Mouse (Mus musculus) small intestine, adult 2 months (tissue): Measurements from ENCODE around the gene Dlg2. TPM values are rescaled to one million over a fixed set of nuclear protein-coding genes. Genes with fewer than 3 reads are reported as not detected.

Experiments
- H3K27ac ChIP-seq: fragments of 200-500 bp; 2 replicates; pipeline ENCODE4 v1.5.1; 2012; ENCODE audit warnings: low read depth, low read length, control low read depth, inconsistent platforms; ENCODE audit not compliant: insufficient read depth
- H3K27me3 ChIP-seq: fragments of 200-500 bp; 2 replicates; pipeline ENCODE4 v1.6.1; 2012; ENCODE audit warnings: mild to moderate bottlenecking, moderate library complexity, low read length, inconsistent platforms; ENCODE audit not compliant: control insufficient read depth, insufficient read depth
- H3K36me3 ChIP-seq: fragments of 200-500 bp; 2 replicates; pipeline ENCODE4 v1.6.1; 2012; ENCODE audit warnings: mild to moderate bottlenecking, low read length, control low read depth, inconsistent platforms; ENCODE audit not compliant: control insufficient read depth, insufficient read depth
- H3K4me1 ChIP-seq: fragments of 200-500 bp; 2 replicates; pipeline ENCODE4 v1.6.1; 2012; ENCODE audit warnings: low read length, inconsistent platforms, mixed read lengths; ENCODE audit not compliant: control insufficient read depth, insufficient read depth, insufficient read length
- H3K4me3 ChIP-seq: fragments of 200-500 bp; 2 replicates; pipeline ENCODE4 v1.5.1; 2012; ENCODE audit warnings: low read depth, mild to moderate bottlenecking, control low read depth, inconsistent platforms, low read length, moderate library complexity
- CTCF ChIP-seq: fragments of 200-500 bp; IDR thresholded peaks from 2 replicates; pipeline ENCODE4 v1.5.1; 2012; ENCODE audit warnings: low read depth, mild to moderate bottlenecking, control low read depth, inconsistent platforms, low read length, moderate library complexity, mixed read lengths; ENCODE audit not compliant: insufficient replicate concordance, insufficient read length; ENCODE audit errors: extremely low read depth
- POLR2A ChIP-seq: fragments of 200-500 bp; IDR thresholded peaks from 2 replicates; pipeline ENCODE4 v1.6.1; 2012; ENCODE audit warnings: low read depth, mild to moderate bottlenecking, control low read depth, inconsistent platforms, low read length, moderate library complexity
- WGBS: fragments of 180-500 bp; shearing (Covaris S2); methylation state at CpG from one replicate; pipeline ENCODE4 v1.1.7; 2018; 5-methylcytosine and 5-hydroxymethylcytosine counted together
- polyA plus RNA-seq: library from polyadenylated mRNA; depleted of rRNA; stranded (reverse); fragments of >200 nt; gene quantifications from 2 replicates; pipeline ENCODE4 v1.2.3, GENCODE M21; 2012

Dlg2 gene
- polyA plus RNA-seq, 1 experiment = 0.38 TPM

DNA sequence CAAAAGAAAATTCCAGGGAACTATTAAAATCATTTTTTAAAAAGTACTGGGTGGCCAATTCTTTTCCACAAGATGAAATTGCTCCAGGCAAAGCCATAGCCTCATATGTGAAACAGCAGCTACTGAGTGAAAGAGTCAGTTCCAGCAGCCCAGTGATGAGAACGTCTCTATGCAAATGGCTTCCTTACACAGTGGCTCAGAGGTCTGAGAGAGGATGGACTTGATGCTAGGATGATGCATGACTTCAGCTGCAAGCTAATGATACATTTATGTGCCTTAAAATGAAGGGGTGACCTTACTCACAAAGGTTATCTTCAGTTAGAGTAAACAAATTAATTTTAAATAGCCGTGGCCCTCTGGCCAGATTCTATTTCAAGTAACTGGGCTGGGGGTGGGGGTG lies 1420.5 kb downstream of the Dlg2 start:
- Histone ChIP-seq H3K4me1 (no peaks in the 10 kb centered on the region), H3K4me3 (no peak overlapping the region), H3K27ac (no peak overlapping the region), H3K27me3 (no peaks in the 10 kb centered on the region), H3K36me3 (no peaks in the 10 kb centered on the region)
- 11% methylated on average over 2 of the region's 2 CpGs for WGBS
- TF ChIP-seq CTCF = no peak
- TF ChIP-seq POLR2A = no peak

DNA sequence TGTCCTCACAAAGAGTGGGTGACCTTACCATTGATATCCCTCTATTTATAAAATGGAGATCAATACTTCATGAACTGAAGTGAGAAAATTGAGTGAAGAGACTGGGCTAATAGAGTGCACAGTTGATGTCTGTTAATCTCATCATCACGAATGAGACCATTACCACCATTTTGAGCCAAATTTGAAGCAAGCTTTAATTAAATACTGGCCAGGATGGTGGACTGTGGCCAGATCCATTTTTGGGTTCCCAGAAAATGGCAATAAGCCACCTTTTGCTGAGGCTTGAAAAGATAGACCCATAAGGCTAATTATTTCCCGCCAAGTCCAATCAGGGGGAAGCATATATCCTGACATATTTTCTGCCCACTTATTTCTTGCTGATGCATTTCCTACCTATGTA lies 1421.0 kb downstream of the Dlg2 start:
- H3K27ac ChIP-seq = no peak overlapping the region
- no peak overlapping the region for H3K4me3 ChIP-seq
- no peaks in the 10 kb centered on the region for H3K27me3 ChIP-seq
- TF ChIP-seq CTCF (no peak), POLR2A (no peak)
- 75% methylated on average over 2 of the region's 2 CpGs for WGBS
- H3K36me3 ChIP-seq = no peaks in the 10 kb centered on the region
- H3K4me1 ChIP-seq = no peaks in the 10 kb centered on the region

DNA sequence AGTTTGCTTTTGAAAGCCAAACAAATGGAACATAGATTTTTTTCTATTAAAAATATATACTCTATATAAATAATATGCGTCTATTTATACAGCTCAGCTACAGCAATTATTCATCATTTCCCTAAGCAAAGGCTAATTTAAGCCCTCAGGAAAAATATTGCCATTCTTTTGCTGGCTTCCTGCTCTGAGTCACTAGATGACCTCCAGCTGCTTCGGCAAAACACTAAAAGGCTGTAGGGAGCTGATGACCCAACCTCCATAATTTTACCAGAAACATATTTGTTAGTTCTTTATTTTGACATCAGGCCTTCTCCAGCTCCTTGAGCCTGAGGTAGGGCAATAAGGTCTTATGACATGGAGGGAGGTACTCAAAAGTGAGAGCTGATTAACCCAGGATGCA lies 1426.0 kb downstream of the Dlg2 start:
- no peaks in the 10 kb centered on the region for H3K27me3 ChIP-seq
- H3K4me3 ChIP-seq = no peak overlapping the region
- no peaks in the 10 kb centered on the region for H3K4me1 ChIP-seq
- WGBS = 66% methylated on average over 2 of the region's 2 CpGs
- TF ChIP-seq CTCF (no peak), POLR2A (no peak)
- H3K36me3 ChIP-seq = no peaks in the 10 kb centered on the region
- no peak overlapping the region for H3K27ac ChIP-seq

DNA sequence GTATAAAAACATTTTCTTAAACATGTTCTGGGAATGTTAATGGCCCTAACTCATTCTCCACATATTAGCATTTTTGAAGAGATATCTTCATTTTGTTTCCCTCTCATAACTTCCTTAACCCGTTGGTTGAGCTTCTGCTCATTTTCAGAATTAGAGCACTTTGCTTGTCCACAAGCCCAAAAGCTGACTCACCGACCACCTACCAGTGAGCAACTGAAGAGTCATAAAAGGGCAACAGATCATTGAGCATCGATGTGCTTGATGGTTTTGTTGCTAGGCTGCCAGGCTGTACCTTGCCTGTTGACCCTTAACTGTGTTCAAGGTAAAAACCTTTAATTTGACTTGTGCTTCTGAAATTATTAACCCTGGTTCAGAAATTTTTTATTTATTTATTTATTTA lies 1440.3 kb downstream of the Dlg2 start:
- H3K4me1 ChIP-seq = no peaks in the 10 kb centered on the region
- no peak for TF ChIP-seq POLR2A
- no peak for TF ChIP-seq CTCF
- no peak overlapping the region for H3K27ac ChIP-seq
- no peaks in the 10 kb centered on the region for H3K27me3 ChIP-seq
- no peak overlapping the region for H3K4me3 ChIP-seq
- WGBS = 41% methylated on average over 3 of the region's 3 CpGs
- H3K36me3 ChIP-seq = no peaks in the 10 kb centered on the region

GRCm38 (mm10) chr7:91919099-91919498 lies 1442.6 kb downstream of the Dlg2 start:
- Histone ChIP-seq H3K4me3 (no peak overlapping the region), H3K4me1 (no peaks in the 10 kb centered on the region), H3K36me3 (no peaks in the 10 kb centered on the region), H3K27ac (no peak overlapping the region), H3K27me3 (no peaks in the 10 kb centered on the region)
- TF ChIP-seq POLR2A = no peak
- no peak for TF ChIP-seq CTCF
- 69% methylated on average over 3 of the region's 3 CpGs for WGBS

DNA sequence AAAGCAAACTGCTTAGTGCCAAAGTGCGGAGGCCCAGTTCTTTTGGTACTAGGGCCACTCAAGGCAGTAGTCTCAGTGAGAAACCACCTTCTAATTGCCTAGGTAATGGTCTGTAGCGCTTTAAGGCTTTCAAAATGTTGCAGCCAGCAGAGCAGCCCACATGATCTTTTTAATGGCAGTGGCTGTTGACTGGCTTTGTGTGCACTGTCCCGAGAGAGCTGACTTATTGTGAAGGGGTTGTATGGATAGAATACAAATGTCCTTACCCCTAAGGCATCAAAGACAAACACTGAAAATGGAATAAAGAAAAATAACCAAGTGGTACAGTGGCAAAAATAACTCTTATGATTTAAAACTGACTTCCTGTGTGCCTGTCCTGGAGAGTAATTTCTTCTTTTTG lies 1443.3 kb downstream of the Dlg2 start:
- TF ChIP-seq CTCF (no peak), POLR2A (no peak)
- Histone ChIP-seq H3K27me3 (no peaks in the 10 kb centered on the region), H3K4me3 (no peak overlapping the region), H3K4me1 (no peaks in the 10 kb centered on the region), H3K27ac (no peak overlapping the region), H3K36me3 (no peaks in the 10 kb centered on the region)
- WGBS = 84% methylated on average over 3 of the region's 3 CpGs

GRCm38 (mm10) chr7:91934881-91935597 lies 1458.6 kb downstream of the Dlg2 start:
- TF ChIP-seq POLR2A (no peak), CTCF (no peak)
- Histone ChIP-seq H3K36me3 (no peaks in the 10 kb centered on the region), H3K27me3 (no peaks in the 10 kb centered on the region), H3K4me3 (no peak overlapping the region), H3K27ac (no peak overlapping the region), H3K4me1 (no peaks in the 10 kb centered on the region)
- WGBS = 49% methylated on average over 12 of the region's 12 CpGs
